Mouse (Mus musculus) kidney, embryonic 15.5 days (tissue): Measurements from ENCODE around the gene Lmx1b. TPM values are rescaled to one million over a fixed set of nuclear protein-coding genes. Genes with fewer than 3 reads are reported as not detected.

ENCODE experiments used
- ATAC-seq: fragments of 200-750 bp; cut with Nextera tagmentation; replicated peaks from 2 replicates; pipeline ENCODE4 v1.8.0; 2017; ENCODE audit warnings: moderate TSS enrichment; ENCODE audit not compliant: low FRiP score
- H3K27ac ChIP-seq: fragments of 300-500 bp; sonication (generic); 2 replicates; pipeline ENCODE4 v1.5.1; 2015; ENCODE audit warnings: mild to moderate bottlenecking, inconsistent platforms
- H3K27me3 ChIP-seq: fragments of 300-500 bp; sonication (generic); 2 replicates; pipeline ENCODE4 v1.6.1; 2015; ENCODE audit warnings: inconsistent platforms
- H3K36me3 ChIP-seq: fragments of 300-500 bp; sonication (generic); 2 replicates; pipeline ENCODE4 v1.6.1; 2015; ENCODE audit warnings: inconsistent platforms
- H3K4me1 ChIP-seq: fragments of 300-500 bp; sonication (generic); 2 replicates; pipeline ENCODE4 v1.6.1; 2015; ENCODE audit warnings: inconsistent platforms
- H3K4me2 ChIP-seq: fragments of 300-500 bp; sonication (generic); 2 replicates; pipeline ENCODE4 v1.6.1; 2015; ENCODE audit warnings: moderate library complexity, mild to moderate bottlenecking, inconsistent platforms
- H3K4me3 ChIP-seq: fragments of 300-500 bp; sonication (generic); replicated peaks from 2 replicates; pipeline ENCODE4 v1.5.1; 2015; ENCODE audit warnings: mild to moderate bottlenecking, inconsistent platforms
- H3K9ac ChIP-seq: fragments of 300-500 bp; sonication (generic); 2 replicates; pipeline ENCODE4 v1.6.1; 2015; ENCODE audit warnings: mild to moderate bottlenecking, inconsistent platforms
- H3K9me3 ChIP-seq: fragments of 300-500 bp; sonication (generic); replicated peaks from 2 replicates; pipeline ENCODE4 v1.6.1; 2016; ENCODE audit warnings: inconsistent platforms
- WGBS: fragments of 180-500 bp; shearing (Covaris S2); methylation state at CpG from one replicate; pipeline ENCODE4 v1.1.7; 2015; ENCODE audit warnings: mixed read lengths; 5-methylcytosine and 5-hydroxymethylcytosine counted together
- polyA plus RNA-seq: library from polyadenylated mRNA; unstranded; fragments of >200 nt; fragmentation: Nextera tagmentation; extraction: Ambion mirVana; gene quantifications from 2 replicates; pipeline ENCODE4 v1.2.1, GENCODE M21; 2015

The Lmx1b gene
- polyA plus RNA-seq, 1 experiment from 2014 or later: 1.2 TPM

GRCm38 (mm10) chr2:33642650-33643458 lies 2.5 kb upstream of the Lmx1b start:
- 2% methylated on average over 42 of the region's 42 CpGs for WGBS
- no peaks in the 10 kb centered on the region for H3K9me3 ChIP-seq
- peaks cover 100% of the 10 kb centered on the region for H3K27me3 ChIP-seq
- no peaks in the 10 kb centered on the region for H3K36me3 ChIP-seq
- no peak overlapping the region for H3K9ac ChIP-seq
- H3K4me1 ChIP-seq: peaks cover 51% of the 10 kb centered on the region
- no peak overlapping the region for H3K27ac ChIP-seq
- H3K4me3 ChIP-seq: peak overlapping the region; percentile 54
- peak overlapping the region; percentile 76 for H3K4me2 ChIP-seq
- peak; percentile 53; the same call in 1 of the 2 replicates for ATAC-seq

GRCm38 (mm10) chr2:33641859-33642571 lies 1.7 kb upstream of the Lmx1b start:
- H3K4me2 ChIP-seq: peak overlapping the region; percentile 76
- H3K4me1 ChIP-seq: peaks cover 53% of the 10 kb centered on the region
- no peak overlapping the region for H3K9ac ChIP-seq
- no peaks in the 10 kb centered on the region for H3K36me3 ChIP-seq
- WGBS: 1% methylated on average over 41 of the region's 41 CpGs
- peaks cover 100% of the 10 kb centered on the region for H3K27me3 ChIP-seq
- 0 out of 2 replicates have a peak, but pooled peaks have one; percentile 16 for ATAC-seq
- no peak overlapping the region for H3K27ac ChIP-seq
- no peaks in the 10 kb centered on the region for H3K9me3 ChIP-seq
- H3K4me3 ChIP-seq: peak overlapping the region; percentile 54

- 0 out of 2 replicates have a peak, but pooled peaks have one; percentile 61 for ATAC-seq
These were observed 907 bp upstream of the Lmx1b start for GRCm38 (mm10) chr2:33640978-33641858.

GRCm38 (mm10) chr2:33639301-33640170 lies 775 bp downstream of the Lmx1b start:
- Histone ChIP-seq H3K36me3 (no peaks in the 10 kb centered on the region), H3K9ac (peak overlapping the region; percentile 47), H3K9me3 (no peaks in the 10 kb centered on the region), H3K4me1 (peaks cover 66% of the 10 kb centered on the region), H3K4me2 (peak overlapping the region; percentile 76), H3K4me3 (peak overlapping the region; percentile 54), H3K27me3 (peaks cover 99% of the 10 kb centered on the region), H3K27ac (no peak overlapping the region; the same call in 1 of the 2 replicates)
- under 1% methylated on average over 70 of the region's 71 CpGs for WGBS
- ATAC-seq: 0 out of 2 replicates have a peak, but pooled peaks have one; percentile 23

More at GRCm38 (mm10) chr2:33640978-33641858, 907 bp upstream of the Lmx1b start:
- Histone ChIP-seq H3K9me3 (no peaks in the 10 kb centered on the region), H3K4me1 (peaks cover 57% of the 10 kb centered on the region), H3K4me2 (peak overlapping the region; percentile 76), H3K36me3 (no peaks in the 10 kb centered on the region), H3K27me3 (peaks cover 99% of the 10 kb centered on the region), H3K27ac (no peak overlapping the region), H3K4me3 (peak overlapping the region; percentile 54), H3K9ac (peak overlapping the region; percentile 47; the same call in 1 of the 2 replicates)
- 2% methylated on average over 56 of the region's 56 CpGs for WGBS

- H3K9me3 ChIP-seq: no peaks in the 10 kb centered on the region
- no peak overlapping the region for H3K9ac ChIP-seq
- H3K4me1 ChIP-seq: peaks cover 61% of the 10 kb centered on the region
- no peak overlapping the region for H3K27ac ChIP-seq
- ATAC-seq: no peak
- WGBS: 50% methylated on average over 6 of the region's 6 CpGs
- H3K27me3 ChIP-seq: peaks cover 99% of the 10 kb centered on the region
- 0 out of 2 replicates have a peak overlapping the region, but pooled peaks have one; percentile 10 for H3K4me3 ChIP-seq
- H3K36me3 ChIP-seq: no peaks in the 10 kb centered on the region
- H3K4me2 ChIP-seq: peak overlapping the region; percentile 76; the same call in 1 of the 2 replicates
These were observed 2.1 kb downstream of the Lmx1b start for GRCm38 (mm10) chr2:33638141-33638733.

- WGBS: 18% methylated on average over 7 of the region's 7 CpGs
- Histone ChIP-seq H3K27me3 (peaks cover 99% of the 10 kb centered on the region), H3K9ac (no peak overlapping the region), H3K4me2 (no peak overlapping the region), H3K27ac (no peak overlapping the region), H3K36me3 (no peaks in the 10 kb centered on the region), H3K4me3 (no peak overlapping the region), H3K4me1 (peaks cover 60% of the 10 kb centered on the region), H3K9me3 (no peaks in the 10 kb centered on the region)
- no peak for ATAC-seq
These were observed 3.0 kb downstream of the Lmx1b start for GRCm38 (mm10) chr2:33637288-33637687.

- H3K4me1 ChIP-seq: peaks cover 61% of the 10 kb centered on the region
These were observed 3.6 kb downstream of the Lmx1b start for GRCm38 (mm10) chr2:33636628-33637188.

GRCm38 (mm10) chr2:33636117-33636521 lies 4.2 kb downstream of the Lmx1b start:
- H3K27ac ChIP-seq: no peak overlapping the region
- no peak overlapping the region for H3K9ac ChIP-seq
- H3K9me3 ChIP-seq: no peaks in the 10 kb centered on the region
- peak overlapping the region; percentile 16 for H3K4me3 ChIP-seq
- H3K27me3 ChIP-seq: peaks cover 99% of the 10 kb centered on the region
- H3K4me1 ChIP-seq: peaks cover 61% of the 10 kb centered on the region
- no peaks in the 10 kb centered on the region for H3K36me3 ChIP-seq
- peak overlapping the region; percentile 40 for H3K4me2 ChIP-seq
- WGBS: 3% methylated on average over 21 of the region's 21 CpGs
- no peak for ATAC-seq

More at GRCm38 (mm10) chr2:33636628-33637188, 3.6 kb downstream of the Lmx1b start:
- no peaks in the 10 kb centered on the region for H3K9me3 ChIP-seq
- no peak overlapping the region for H3K9ac ChIP-seq
- H3K36me3 ChIP-seq: no peaks in the 10 kb centered on the region
- 7% methylated on average over 26 of the region's 26 CpGs for whole genome bisulfite sequencing
- H3K4me3 ChIP-seq: peak overlapping the region; percentile 16
- no peak overlapping the region for H3K27ac ChIP-seq
- H3K4me2 ChIP-seq: peak overlapping the region; percentile 40
- peaks cover 99% of the 10 kb centered on the region for H3K27me3 ChIP-seq
- ATAC-seq: no peak

- no peak for ATAC-seq
- no peaks in the 10 kb centered on the region for H3K36me3 ChIP-seq
- H3K4me2 ChIP-seq: peak overlapping the region; percentile 40
- peaks cover 61% of the 10 kb centered on the region for H3K4me1 ChIP-seq
- H3K9me3 ChIP-seq: no peaks in the 10 kb centered on the region
- H3K4me3 ChIP-seq: peak overlapping the region; percentile 16
- no peak overlapping the region for H3K27ac ChIP-seq
- 11% methylated on average over 19 of the region's 19 CpGs for WGBS
- no peak overlapping the region for H3K9ac ChIP-seq
- H3K27me3 ChIP-seq: peaks cover 99% of the 10 kb centered on the region
These were observed 4.8 kb downstream of the Lmx1b start for GRCm38 (mm10) chr2:33635323-33636116.
